Mouse (Mus musculus): ENCODE data around the gene 9130409I23Rik. TPM values are rescaled to one million over a fixed set of nuclear protein-coding genes. Genes with fewer than 3 reads are reported as not detected.

9130409I23Rik gene
- not detected for total RNA-seq (2021)
- long read RNA-seq, experiment 1: 0 reads
- long read RNA-seq, experiment 2: 0 reads

DNA sequence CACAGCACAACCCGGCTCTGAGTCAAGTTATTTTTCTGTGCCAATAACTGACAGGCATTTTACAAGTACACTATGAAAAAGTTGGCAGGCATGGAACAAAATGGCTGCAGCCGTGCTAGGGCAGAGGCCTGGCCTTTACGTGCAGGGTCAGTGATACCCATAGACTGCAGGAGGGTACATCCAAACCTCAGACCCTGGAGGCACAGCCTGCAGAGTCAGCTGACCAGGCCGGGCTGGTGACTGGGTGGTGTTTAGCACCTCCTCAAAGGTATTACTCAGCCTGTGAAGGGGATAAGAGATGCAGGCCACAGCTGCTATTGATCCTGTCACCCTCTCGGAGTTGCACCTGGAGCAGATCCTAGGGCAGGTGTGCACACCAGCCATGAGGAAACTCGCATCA, at the start of gene 9130409I23Rik:
TSS of gene 9130409I23Rik (plus strand) at position 301 of the 400 bp plus-strand sequence.
- intact Hi-C loops (cut with DNase I): no loop called here
- Histone ChIP-seq H3K4me3 (no peak within 1 kb of the TSS), H3K27ac (no peak within 1 kb of the TSS)
- no peak for DNase-seq (ENCODE audit: extremely low spot score in 1 of 2, low spot score in 2 of 2)
- TF ChIP-seq CTCF (IDR thresholded peaks at IDR 0.05): no peak

DNA sequence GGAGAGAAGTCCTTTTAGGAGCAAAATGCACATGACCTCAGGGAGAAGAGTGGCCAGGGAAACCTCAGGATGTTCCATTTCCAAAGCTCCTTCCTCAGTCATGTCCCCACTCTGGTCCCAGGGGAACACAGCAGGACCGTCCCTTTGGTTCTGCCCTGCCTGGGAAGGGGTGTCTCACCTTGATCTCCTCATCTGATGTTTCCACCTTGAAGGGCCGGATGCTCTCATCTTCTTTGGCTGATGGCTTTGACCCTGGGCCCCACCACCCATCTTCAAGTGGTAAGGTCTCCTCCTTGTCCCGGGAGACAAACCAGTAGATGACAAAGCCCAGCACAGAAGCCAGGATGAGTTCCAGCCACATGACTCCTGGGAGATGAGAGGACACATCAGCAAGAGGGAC, 49.4 kb upstream of the 9130409I23Rik start:
- Histone ChIP-seq H3K4me3 (no peak overlapping the region), H3K27ac (no peak overlapping the region)
- intact Hi-C loops (cut with DNase I): no loop called here
- TF ChIP-seq CTCF (IDR thresholded peaks at IDR 0.05): no peak
- DNase-seq (ENCODE audit: extremely low spot score in 1 of 2, low spot score in 2 of 2): no peak

DNA sequence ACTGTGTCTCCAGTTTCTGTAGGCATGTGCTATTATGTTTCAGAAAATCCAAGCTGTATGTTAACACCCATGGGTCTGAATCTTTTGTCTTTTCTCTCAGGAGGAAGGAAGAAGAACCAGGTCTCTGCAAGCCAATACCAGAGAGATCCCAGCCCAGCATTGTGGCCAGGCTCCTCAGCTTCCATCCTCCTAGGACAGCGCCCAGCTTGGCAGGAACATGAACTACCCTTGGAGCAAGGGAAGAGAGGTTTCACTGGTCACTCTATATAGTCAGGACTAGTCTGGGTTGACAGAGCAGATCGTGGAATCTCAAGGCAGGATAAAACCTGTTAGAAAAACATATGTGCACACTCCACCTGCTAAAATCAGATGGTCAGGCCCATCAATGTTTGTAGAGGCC, 47.2 kb upstream of the 9130409I23Rik start:
- no peak overlapping the region for H3K27ac ChIP-seq
- H3K4me3 ChIP-seq: no peak overlapping the region
- intact Hi-C loops (cut with DNase I): no loop called here
- no peak for DNase-seq (ENCODE audit: extremely low spot score in 1 of 2, low spot score in 2 of 2)
- no peak for TF ChIP-seq CTCF (IDR thresholded peaks at IDR 0.05)

DNA sequence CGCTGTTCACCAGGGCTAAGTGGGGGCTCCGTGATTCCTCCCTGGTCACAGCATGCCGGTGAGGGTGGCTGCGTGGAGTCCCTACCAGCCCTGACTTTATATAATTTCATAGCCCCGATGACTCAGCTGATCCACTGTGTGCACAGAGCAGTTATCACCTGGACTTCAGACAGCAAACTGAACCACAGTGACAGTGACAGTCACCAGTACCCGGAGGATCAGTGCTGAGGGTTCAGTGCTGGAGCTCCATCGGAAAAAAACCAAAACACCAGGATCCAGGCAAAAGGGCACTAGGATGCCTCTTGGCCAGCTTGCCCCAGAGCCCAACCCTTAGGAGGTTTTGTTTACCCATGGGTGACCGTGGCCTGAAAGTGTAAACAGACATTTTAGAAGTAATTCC, 45.7 kb upstream of the 9130409I23Rik start:
- TF ChIP-seq CTCF (IDR thresholded peaks at IDR 0.05): no peak
- DNase-seq (ENCODE audit: extremely low spot score in 1 of 2, low spot score in 2 of 2): no peak
- intact Hi-C loops (cut with DNase I): no loop called here

DNA sequence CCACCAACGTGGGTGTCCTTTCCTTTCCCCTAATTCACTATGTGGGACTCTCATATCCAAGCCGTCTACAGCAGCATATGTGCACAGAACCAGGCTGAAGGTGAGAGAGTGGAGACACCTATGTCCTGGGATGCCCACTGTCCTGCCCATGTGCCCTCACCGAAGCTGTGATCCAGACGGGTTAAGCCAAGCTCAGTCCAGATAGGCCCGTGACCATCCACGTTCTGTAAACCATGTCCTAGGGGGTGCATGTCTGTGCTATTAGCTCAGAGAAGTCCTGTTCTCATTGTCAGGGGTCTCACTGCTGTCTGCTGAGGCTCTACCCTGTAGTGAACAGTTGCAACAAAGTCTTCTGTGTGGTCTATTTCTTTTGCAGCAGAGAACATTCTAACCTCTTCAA, 43.2 kb upstream of the 9130409I23Rik start:
- intact Hi-C loops (cut with DNase I): no loop called here
- DNase-seq (ENCODE audit: extremely low spot score in 1 of 2, low spot score in 2 of 2): no peak

More for the DNA sequence above, 45.7 kb upstream of the 9130409I23Rik start:
- Histone ChIP-seq H3K27ac (no peak overlapping the region), H3K4me3 (no peak overlapping the region)

DNA sequence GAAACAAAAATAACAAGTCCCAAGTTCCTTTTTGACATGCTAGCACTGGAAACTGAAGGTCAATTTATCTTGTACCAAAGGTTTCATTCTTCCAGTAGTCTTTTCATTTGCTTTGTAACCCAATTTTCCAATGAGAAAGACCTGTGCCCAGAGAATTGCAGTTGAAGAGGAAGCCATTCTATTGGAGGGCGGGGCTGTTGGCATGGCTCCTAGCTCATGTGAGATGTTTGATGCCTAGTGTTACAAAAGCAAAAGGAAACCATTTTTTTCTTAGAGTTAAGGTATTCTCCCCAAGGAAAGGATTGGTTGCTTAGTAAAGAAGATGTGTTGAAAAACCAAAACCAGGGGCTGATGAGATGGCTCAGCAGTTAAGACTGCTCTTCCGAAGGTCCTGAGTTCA, 42.8 kb upstream of the 9130409I23Rik start:
- no peak for DNase-seq (ENCODE audit: extremely low spot score in 1 of 2, low spot score in 2 of 2)
- Histone ChIP-seq H3K4me3 (no peak overlapping the region), H3K27ac (no peak overlapping the region)
- intact Hi-C loops (cut with DNase I): no loop called here
- TF ChIP-seq CTCF (IDR thresholded peaks at IDR 0.05): no peak

More for the DNA sequence above, 43.2 kb upstream of the 9130409I23Rik start:
- Histone ChIP-seq H3K4me3 (no peak overlapping the region), H3K27ac (no peak overlapping the region)
- TF ChIP-seq CTCF (IDR thresholded peaks at IDR 0.05): no peak

DNA sequence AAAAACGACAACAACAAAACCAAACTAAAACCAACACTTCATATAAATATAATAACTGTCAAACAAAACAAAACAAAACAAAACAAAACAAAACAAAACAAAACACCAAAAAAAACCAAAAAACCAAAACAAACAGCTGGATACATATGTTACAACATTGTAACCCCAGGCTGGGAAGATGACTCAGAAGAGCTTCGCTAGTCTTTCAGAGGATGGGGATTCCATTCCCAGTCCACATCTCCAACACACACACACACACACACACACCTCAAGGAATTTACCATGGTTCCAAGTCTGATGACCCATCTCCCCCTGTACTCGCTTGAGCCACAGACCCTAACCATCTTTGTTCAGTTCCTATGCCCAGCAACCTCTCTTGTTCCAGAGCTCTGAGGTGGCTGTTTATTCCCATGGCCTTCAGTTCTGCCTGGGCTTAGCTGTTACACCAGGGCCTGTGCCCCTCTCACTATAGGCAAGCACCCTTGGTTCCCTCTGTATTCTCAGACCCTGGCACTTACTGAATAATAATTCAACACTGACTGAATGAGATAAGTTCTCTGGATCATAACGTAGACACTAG, 41.9 kb upstream of the 9130409I23Rik start:
- TF ChIP-seq CTCF (IDR thresholded peaks at IDR 0.05): no peak
- no peak overlapping the region for H3K4me3 ChIP-seq

DNA sequence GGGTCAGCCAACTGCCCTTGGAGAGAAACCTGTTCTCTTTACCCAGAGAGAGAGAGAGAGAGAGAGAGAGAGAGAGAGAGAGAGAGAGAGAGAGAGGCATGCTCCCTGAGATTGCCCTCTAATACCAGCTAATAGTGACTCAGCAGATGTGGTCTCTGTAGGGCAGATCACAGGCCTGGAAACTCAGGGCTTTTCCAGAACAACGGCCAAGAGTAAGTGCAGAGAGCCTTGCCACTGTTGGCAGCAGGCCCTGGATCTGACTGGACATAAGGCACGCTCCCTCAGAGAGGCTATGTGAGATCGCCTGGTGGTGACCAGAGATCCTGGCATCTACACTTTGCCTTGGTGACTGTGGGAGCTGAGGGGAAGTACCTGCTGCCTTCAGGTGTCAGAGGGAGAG, 41.3 kb upstream of the 9130409I23Rik start:
- no peak for DNase-seq (ENCODE audit: extremely low spot score in 1 of 2, low spot score in 2 of 2)
- Histone ChIP-seq H3K27ac (peak overlapping the region; percentile 10; the same call in 1 of the 2 replicates), H3K4me3 (no peak overlapping the region)
- no peak for TF ChIP-seq CTCF (IDR thresholded peaks at IDR 0.05)
- intact Hi-C loops (cut with DNase I): no loop called here

More for the DNA sequence above, 41.9 kb upstream of the 9130409I23Rik start:
- DNase-seq (ENCODE audit: extremely low spot score in 1 of 2, low spot score in 2 of 2): no peak
- no peak overlapping the region for H3K27ac ChIP-seq
- intact Hi-C loops (cut with DNase I): no loop called here

DNA sequence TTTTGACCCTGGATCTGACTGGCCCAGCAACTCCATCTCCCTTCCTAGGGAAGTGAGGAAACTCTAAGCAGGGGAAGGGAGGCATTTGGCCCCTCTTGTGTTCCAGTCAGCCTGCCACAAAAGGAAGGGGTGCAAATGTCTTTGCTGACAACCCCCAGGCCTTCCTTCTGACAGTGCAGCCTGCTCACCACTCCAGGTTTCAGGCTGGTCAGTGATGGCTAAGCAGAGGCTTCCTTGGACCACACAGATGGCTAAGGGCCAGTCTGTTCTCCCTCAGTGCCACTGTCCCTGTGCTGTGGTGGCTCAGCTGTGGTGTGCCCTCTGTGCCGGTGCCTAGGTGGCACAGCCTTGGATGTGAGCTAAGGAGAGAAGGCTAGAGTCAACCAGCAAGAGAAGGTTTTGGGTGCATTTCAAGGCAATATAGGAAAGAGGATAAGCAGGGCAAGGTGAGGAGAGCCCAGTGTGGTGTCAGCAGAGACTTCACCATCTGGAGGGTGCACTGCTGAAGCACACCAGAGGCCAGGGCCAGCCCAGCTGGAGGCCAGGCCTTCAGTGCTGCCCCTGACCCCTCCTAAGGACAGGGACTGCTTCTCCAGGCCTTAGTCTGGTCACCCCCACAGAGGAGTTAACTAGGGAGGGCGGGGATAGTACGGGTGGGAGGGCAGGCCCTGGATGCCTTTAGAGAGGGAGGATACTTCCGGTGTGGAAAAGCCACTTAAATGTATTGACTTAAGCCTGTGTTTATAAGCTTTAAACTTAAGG, 40.7 kb upstream of the 9130409I23Rik start:
- intact Hi-C loops (cut with DNase I): no loop called here
- no peak for DNase-seq (ENCODE audit: extremely low spot score in 1 of 2, low spot score in 2 of 2)
- TF ChIP-seq CTCF (IDR thresholded peaks at IDR 0.05): no peak
- no peak overlapping the region for H3K4me3 ChIP-seq
- H3K27ac ChIP-seq: peak overlapping the region; percentile 10; the same call in 1 of the 2 replicates

DNA sequence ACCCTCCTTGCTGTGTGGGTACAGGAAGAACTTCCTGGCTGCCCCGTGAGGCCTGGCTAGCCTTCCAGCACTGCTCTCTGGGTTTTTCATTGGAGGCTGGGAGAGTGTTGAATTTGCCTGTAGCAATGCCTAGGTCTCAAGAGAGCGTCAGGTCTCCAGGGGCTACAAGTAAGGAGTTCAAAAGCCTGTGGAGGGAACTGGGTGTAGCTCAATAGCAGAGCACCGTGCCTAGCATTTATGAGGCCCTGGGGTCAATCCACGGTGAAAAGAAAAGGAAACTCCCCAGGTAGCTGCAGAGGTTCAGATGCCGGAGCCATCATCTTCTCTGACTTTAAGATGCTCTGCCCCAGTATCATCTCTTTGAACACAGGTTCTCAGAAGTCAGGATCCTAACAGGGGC, 39.4 kb upstream of the 9130409I23Rik start:
- no peak overlapping the region for H3K27ac ChIP-seq
- DNase-seq (ENCODE audit: extremely low spot score in 1 of 2, low spot score in 2 of 2): no peak
- intact Hi-C loops (cut with DNase I): no loop called here
- TF ChIP-seq CTCF (IDR thresholded peaks at IDR 0.05): no peak
- H3K4me3 ChIP-seq: no peak overlapping the region

DNA sequence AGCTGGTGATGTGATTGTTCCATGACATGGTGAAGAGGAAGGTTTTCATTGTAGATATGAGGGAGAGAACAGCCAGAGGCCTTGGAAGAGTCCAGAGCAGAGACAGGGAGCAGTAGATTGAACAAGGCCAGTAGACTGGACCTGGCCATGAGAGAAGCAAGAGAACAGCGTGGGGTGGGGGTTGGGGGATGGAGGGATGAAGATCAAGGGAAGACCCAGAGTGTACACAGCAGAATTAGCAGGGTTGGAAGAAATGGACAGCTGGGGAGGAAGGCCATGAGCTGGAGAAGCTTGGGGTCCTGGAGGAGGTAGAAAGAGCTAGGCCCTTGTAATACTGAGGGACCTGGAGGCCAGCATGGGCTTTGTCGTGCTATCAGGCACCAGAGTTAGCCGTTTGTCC, 38.6 kb upstream of the 9130409I23Rik start:
- Histone ChIP-seq H3K4me3 (no peak overlapping the region), H3K27ac (no peak overlapping the region)
- TF ChIP-seq CTCF (IDR thresholded peaks at IDR 0.05): no peak
- intact Hi-C loops (cut with DNase I): no loop called here
- no peak for DNase-seq (ENCODE audit: extremely low spot score in 1 of 2, low spot score in 2 of 2)

DNA sequence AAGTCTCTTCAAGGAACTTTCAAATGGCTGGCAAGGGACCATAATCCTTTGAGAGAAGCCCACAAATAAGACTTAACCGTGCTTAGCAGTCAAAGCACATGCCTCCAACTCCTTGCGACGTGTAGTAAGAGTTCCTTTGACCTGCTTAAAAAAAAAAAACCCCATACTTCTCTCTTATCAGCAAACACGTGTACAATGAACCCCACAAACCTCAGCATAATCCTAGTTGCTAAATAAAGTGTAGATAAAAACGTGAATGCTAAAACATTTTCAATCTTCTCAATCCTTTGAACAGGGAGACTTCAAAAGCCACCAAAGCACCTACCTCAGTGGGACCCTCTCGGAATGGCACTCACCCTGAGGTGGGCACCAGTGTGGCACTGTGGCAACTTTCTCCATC, 37.6 kb upstream of the 9130409I23Rik start:
- Histone ChIP-seq H3K27ac (no peak overlapping the region), H3K4me3 (no peak overlapping the region)
- DNase-seq (ENCODE audit: extremely low spot score in 1 of 2, low spot score in 2 of 2): no peak
- intact Hi-C loops (cut with DNase I): no loop called here
- TF ChIP-seq CTCF (IDR thresholded peaks at IDR 0.05): no peak
